Mouse (Mus musculus) lung, postnatal 14 days (tissue): ENCODE measurements around the gene Ldlrad3.
A peak's percentile ranks its signal among the peaks of the same experiment; 100 is the strongest.

Source experiments
- DNase-seq: peaks from one replicate; pipeline ENCODE4 v3.0.0; 2021

Gene Ldlrad3

GRCm38 (mm10) chr2:102113323-102113722 is 72.9 kb downstream of the Ldlrad3 start:
- DNase-seq, result no peak

GRCm38 (mm10) chr2:102111906-102112499 is 74.2 kb downstream of the Ldlrad3 start:
- no peak for DNase-seq

GRCm38 (mm10) chr2:102110306-102110705 is 75.9 kb downstream of the Ldlrad3 start:
- no peak for DNase-seq

GRCm38 (mm10) chr2:102107280-102107679 is 78.9 kb downstream of the Ldlrad3 start:
- no peak for DNase-seq

- DNase-seq, result no peak
Observed at GRCm38 (mm10) chr2:102106728-102107127, 79.5 kb downstream of the Ldlrad3 start.

- DNase-seq, result no peak
Observed at GRCm38 (mm10) chr2:102105454-102105853, 80.7 kb downstream of the Ldlrad3 start.

GRCm38 (mm10) chr2:102103955-102104354 is 82.2 kb downstream of the Ldlrad3 start:
- DNase-seq, result no peak

GRCm38 (mm10) chr2:102100490-102100889 is 85.7 kb downstream of the Ldlrad3 start:
- DNase-seq, result no peak

GRCm38 (mm10) chr2:102099702-102100450 is 86.3 kb downstream of the Ldlrad3 start:
- DNase-seq, result no peak

- DNase-seq, result no peak
Observed at GRCm38 (mm10) chr2:102099261-102099660, 86.9 kb downstream of the Ldlrad3 start.

- DNase-seq, result no peak
Observed at GRCm38 (mm10) chr2:102094773-102095172, 91.4 kb downstream of the Ldlrad3 start.

- DNase-seq, result no peak
Observed at GRCm38 (mm10) chr2:102094281-102094680, 91.9 kb downstream of the Ldlrad3 start.

GRCm38 (mm10) chr2:102092579-102092978 is 93.6 kb downstream of the Ldlrad3 start:
- DNase-seq, result no peak

- peak; percentile 87 for DNase-seq
Observed at GRCm38 (mm10) chr2:102091516-102092350, 94.5 kb downstream of the Ldlrad3 start.

GRCm38 (mm10) chr2:102087787-102088186 is 98.4 kb downstream of the Ldlrad3 start:
- DNase-seq, result no peak

GRCm38 (mm10) chr2:102086583-102086982 is 99.6 kb downstream of the Ldlrad3 start:
- DNase-seq, result no peak

GRCm38 (mm10) chr2:102082782-102083181 is 103.4 kb downstream of the Ldlrad3 start:
- no peak for DNase-seq

- DNase-seq, result peak; percentile 81
Observed at GRCm38 (mm10) chr2:102077554-102077953, 108.6 kb downstream of the Ldlrad3 start.

- DNase-seq, result no peak
Observed at GRCm38 (mm10) chr2:102076237-102076636, 109.9 kb downstream of the Ldlrad3 start.

GRCm38 (mm10) chr2:102073266-102074037 is 112.7 kb downstream of the Ldlrad3 start:
- DNase-seq, result no peak

- no peak for DNase-seq
Observed at GRCm38 (mm10) chr2:102072859-102073258, 113.3 kb downstream of the Ldlrad3 start.

GRCm38 (mm10) chr2:102071022-102071717 is 115.0 kb downstream of the Ldlrad3 start:
- no peak for DNase-seq
